Mouse (Mus musculus): ENCODE results near the gene Tnfrsf11a. TPM values are rescaled to one million over a fixed set of nuclear protein-coding genes. Genes with fewer than 3 reads are reported as not detected.
"Not testable (repeated sequence)": the region's sequence is repeated elsewhere in the genome, so short reads cannot be mapped to it uniquely, and the experiment has no call there.

The Tnfrsf11a gene
- total RNA-seq, 2 experiments from 2014 or later = 3.2 TPM

- no peak for DNase-seq (ENCODE audit: low spot score in 2 of 2)
Measured at GRCm38 (mm10) chr1:105784257-105785016, 3.9 kb downstream of the Tnfrsf11a start.

- no peak for DNase-seq (ENCODE audit: low spot score in 2 of 2)
Measured at GRCm38 (mm10) chr1:105785146-105785545, 4.6 kb downstream of the Tnfrsf11a start.

DNA sequence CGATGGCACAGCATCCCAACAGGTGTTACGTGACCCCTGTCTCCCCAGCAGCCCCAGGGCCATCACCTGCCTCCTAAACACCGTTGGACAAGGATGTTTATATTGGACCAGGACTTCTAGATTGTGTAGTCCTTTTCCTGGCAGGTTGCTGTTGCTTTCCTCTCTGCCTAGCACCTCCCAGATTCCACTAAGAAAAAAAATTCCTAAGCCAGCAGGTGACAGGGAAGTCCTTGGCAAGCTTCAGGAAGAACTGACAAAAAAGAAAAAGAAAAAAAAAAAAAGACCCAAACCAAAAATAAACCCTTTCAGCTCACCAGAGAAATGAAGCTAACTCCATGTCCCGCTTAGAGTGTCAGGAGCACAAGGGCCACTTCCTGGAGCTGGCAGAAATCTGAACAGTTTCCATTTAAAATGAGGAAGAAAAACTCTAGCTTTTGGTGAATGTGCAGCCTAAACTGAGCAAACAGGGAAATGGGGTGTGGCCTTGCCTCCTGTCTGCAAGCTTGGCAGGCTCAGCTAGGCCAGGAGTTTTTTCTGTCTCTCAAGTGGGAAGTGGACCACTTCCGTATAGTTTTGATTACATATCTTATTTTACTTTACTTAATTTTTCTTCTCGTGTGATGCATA lies 6.3 kb downstream of the Tnfrsf11a start:
- DNase-seq (ENCODE audit: low spot score in 2 of 2) = no peak

DNA sequence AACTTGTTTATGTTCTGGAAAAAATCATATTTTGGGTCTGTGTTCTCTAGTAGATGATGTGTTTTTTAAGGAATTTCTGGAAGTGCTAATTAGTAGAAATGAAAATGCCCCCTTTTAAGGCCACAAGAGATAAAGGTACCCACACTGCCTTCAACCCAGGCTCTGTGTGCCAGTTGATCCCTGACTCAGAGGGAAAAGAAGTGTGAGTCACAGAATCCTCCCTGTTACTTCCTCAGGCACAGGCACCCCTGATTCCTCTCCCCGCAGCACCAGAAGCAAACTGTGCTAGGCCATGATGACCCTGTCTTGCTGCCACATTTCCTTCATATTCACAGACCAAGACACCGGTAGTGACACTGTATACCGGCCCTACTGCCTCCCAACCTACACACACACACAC lies 9.6 kb downstream of the Tnfrsf11a start:
- no peak for DNase-seq (ENCODE audit: low spot score in 2 of 2)

GRCm38 (mm10) chr1:105794670-105795069 lies 14.2 kb downstream of the Tnfrsf11a start:
- DNase-seq (ENCODE audit: low spot score in 2 of 2) = no peak

GRCm38 (mm10) chr1:105795705-105796104 lies 15.2 kb downstream of the Tnfrsf11a start:
- DNase-seq (ENCODE audit: low spot score in 2 of 2) = no peak

- no peak for DNase-seq (ENCODE audit: low spot score in 2 of 2)
Measured at GRCm38 (mm10) chr1:105800570-105800969, 20.1 kb downstream of the Tnfrsf11a start.

DNA sequence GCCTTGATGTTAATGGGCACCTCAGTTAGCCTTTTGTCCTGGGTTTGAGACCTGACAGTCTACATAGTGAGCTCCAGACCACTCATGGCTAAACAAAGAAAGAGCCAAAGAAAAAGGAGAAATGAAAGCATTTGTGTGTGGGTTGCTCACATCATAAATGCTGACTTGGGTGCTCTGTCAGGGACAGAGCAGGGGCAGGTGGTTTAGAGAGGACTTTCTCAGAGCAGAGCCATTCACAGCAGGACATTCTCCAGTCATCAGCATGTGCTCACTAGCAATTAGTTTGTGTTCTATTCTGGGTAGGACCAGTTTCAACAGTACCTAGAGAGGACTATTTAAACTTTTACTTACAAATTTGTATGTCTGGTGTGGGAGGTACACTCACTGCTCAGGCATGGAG lies 20.7 kb downstream of the Tnfrsf11a start:
- DNase-seq (ENCODE audit: low spot score in 2 of 2) = no peak

DNA sequence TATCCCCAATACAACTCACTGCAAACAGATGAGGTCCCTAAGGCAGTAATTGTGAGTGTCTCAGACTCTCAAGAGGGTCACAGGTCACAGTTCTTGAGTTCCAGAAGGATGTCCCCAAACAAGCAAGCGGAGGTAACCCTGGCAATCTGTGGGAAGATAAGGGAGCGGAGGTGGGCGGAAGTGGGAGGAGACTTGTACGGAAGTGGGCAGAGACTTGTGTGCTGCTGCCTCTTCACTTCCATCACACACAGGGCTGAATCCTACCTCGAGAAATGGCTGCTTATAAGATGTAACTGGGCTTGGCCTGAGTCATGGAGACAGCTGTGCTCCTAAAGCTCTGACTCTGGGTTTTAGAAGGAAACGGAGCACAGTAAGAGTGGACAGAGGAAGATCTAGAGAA lies 22.4 kb downstream of the Tnfrsf11a start:
- DNase-seq (ENCODE audit: low spot score in 2 of 2) = no peak

DNA sequence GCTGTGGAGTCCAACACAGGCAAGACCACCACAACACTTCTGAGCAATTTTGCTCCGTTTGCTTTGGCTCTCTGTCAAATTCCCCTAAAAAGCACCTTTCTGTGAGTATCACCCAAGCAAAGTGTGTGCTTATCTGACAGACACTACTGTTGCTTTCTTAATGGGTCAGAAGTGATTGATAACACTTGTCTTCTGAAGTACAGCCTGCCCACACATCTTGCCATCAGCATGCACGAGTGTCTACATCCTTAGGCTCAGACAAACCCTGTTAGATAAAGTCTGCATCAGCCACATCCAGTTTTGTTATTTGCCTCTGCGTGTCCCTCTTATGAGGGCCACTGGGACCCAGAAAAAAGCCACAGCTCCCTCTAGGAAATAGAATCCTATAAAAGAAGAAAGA lies 23.8 kb downstream of the Tnfrsf11a start:
- DNase-seq (ENCODE audit: low spot score in 2 of 2) = no peak

GRCm38 (mm10) chr1:105805565-105805964 lies 25.0 kb downstream of the Tnfrsf11a start:
- no peak for DNase-seq (ENCODE audit: low spot score in 2 of 2)

GRCm38 (mm10) chr1:105807028-105807722 lies 26.7 kb downstream of the Tnfrsf11a start:
- no peak for DNase-seq (ENCODE audit: low spot score in 2 of 2)

GRCm38 (mm10) chr1:105812027-105812426 lies 31.5 kb downstream of the Tnfrsf11a start:
- not testable (repeated sequence) for DNase-seq (ENCODE audit: low spot score in 2 of 2)

DNA sequence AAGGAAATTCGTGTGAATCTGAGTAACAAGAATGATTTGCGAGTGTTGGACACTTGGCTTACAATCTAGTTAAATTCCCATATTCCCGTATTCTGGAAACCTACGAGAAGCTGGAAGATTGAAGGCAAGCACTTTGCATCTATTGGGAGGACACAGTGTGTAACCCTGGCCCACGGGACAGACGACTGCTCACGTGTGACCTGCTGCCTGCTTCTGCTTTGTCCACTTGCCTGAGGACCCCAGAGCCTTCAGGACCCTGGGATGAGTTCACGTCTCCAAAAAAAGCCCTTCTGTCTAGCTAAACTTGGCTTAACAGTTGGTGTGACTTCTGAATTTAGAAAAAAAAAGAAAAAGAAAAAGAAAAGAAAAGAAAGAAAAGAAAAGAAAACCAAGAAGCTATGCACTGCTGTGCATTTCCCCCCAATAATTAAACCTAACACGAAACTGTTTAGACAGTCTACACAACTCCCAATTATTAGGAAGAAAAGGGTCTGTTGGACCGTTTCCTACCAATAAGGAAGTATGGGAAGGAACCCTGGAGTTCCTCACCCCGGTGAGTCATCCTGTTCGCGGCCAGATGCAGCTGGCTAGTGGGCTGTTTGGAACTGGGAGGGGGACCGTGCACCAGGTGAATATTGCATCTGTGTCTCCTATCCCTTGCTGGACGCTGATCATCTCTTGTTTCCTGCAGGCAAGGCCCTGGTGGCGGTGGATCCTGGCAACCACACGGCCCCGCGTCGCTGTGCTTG lies 32.6 kb downstream of the Tnfrsf11a start:
- no peak for DNase-seq (ENCODE audit: low spot score in 2 of 2)

- no peak for DNase-seq (ENCODE audit: low spot score in 2 of 2)
Measured at GRCm38 (mm10) chr1:105813709-105814061, 33.2 kb downstream of the Tnfrsf11a start.

DNA sequence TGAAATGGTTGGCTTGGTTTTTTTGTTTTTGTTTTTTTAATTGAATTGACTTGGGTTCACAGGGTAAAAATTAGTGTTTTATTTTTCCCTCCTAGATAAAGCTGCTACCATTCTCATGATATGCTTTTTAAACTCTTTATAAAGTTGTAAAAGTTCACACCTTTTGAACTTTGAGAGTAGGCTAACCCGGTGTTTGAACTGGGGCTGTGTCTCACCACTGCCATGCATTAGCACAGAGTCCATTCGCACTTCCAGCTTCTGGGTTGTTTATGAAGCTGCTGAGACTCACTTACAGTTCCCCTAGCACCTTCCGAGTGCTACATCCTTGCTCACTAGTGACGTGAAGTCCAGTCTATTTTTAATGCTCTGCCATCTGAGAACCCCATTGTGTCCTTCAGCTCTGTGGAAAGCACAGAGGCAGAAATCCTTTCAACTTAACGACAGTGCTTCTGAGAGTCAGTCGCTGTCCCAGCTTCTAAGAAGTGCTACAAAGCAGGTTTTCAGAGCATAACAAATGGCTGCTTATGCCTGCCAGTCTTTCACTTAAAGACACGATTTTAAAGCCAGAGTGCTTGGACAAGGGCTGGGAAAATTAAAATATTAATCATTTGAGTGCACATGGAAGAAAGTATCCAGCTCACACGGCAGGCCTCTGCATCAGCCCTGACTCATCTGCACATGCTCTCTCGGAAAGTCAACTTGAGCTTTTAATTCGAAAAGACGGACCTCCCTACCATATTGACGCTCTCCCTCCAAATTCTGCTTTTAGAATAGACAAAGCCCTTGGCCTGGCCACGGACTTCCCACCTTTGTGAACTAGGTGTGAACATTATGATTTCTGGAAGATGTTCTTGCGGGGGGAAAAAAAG lies 34.1 kb downstream of the Tnfrsf11a start:
- DNase-seq (ENCODE audit: low spot score in 2 of 2) = no peak

- DNase-seq (ENCODE audit: low spot score in 2 of 2) = no peak
Measured at GRCm38 (mm10) chr1:105815310-105815709, 34.8 kb downstream of the Tnfrsf11a start.

DNA sequence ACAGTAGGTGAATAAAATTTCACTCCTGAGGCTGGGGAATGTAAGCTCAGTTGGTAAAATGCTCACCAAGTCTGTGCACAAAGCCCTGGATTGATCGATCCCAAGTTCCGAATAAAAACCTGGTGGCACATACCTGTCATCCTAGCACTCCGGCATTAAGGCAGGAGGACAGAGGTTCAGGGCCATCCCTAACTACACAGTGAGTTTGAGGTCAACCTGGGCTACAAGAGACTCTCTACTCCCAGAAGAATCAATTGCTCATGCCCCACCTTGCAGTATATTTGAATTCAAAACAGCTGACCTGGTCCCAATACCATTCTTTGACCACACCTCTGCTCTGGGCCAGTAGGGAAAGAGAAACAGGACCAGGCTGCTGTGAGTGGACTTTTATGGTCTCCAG lies 35.2 kb downstream of the Tnfrsf11a start:
- DNase-seq (ENCODE audit: low spot score in 2 of 2) = no peak

GRCm38 (mm10) chr1:105819031-105819430 lies 38.5 kb downstream of the Tnfrsf11a start:
- DNase-seq (ENCODE audit: low spot score in 2 of 2) = no peak

DNA sequence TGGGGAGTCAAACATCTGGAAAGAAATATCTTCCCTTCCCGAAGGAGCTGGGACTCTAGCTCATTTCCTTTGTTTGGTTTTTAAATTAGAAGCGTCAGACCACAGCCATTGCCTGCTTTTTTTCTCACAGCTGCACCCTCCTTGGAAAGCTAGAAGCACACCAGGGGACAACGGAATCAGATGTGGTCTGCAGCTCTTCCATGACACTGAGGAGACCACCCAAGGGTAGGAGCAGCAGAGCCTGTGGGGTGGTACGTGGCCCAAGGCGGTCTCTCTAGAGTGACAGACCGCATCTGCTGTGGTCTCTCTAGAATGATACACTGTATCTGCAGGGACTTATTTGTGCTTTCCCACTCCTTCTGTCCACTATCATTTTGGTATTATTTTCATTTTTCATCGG lies 39.2 kb downstream of the Tnfrsf11a start:
- no peak for DNase-seq (ENCODE audit: low spot score in 2 of 2)

DNA sequence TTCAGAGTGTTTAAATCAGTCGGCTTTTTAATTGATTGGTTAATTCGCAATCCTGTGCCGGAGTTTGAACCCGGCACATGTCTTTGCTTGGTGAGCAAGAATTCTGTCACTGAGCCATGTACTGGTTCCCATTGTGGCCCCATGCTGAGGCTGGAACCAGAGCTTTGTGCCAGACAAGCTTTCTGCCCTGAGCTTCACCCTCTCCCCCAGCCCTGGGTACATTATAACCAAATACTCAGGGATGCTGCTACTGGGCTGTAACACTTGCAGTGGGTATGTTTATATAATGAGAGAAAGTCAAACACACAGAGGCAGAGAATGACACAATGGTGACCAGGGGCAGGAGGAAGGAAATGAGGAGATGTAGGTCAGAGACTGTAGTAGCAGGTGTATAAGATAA lies 43.8 kb downstream of the Tnfrsf11a start:
- no peak for DNase-seq (ENCODE audit: low spot score in 2 of 2)
